Mouse (Mus musculus) hindbrain, embryonic 12.5 days (tissue): ENCODE measurements around the gene Cyp4a30b. TPM values are rescaled to one million over a fixed set of nuclear protein-coding genes. Genes with fewer than 3 reads are reported as not detected.

Experiments used
- polyA plus RNA-seq: library from polyadenylated mRNA; unstranded; fragments of >200 nt; fragmentation: Nextera tagmentation; extraction: Ambion mirVana; gene quantifications from 2 replicates; pipeline ENCODE4 v1.2.1, GENCODE M21; 2016

The Cyp4a30b gene
- polyA plus RNA-seq, 1 experiment from 2014 or later: not detected

Other genes with a start within 250 kb of the Cyp4a30b start
- not detected in 2 replicates for gene Cyp4a29, start 210.5 kb upstream of the Cyp4a30b start, polyA plus RNA-seq
- gene Cyp4a12a, start 153.6 kb upstream of the Cyp4a30b start, polyA plus RNA-seq: not detected in 2 replicates
- gene Cyp4a12b, start 41.0 kb upstream of the Cyp4a30b start, polyA plus RNA-seq: not detected in 2 replicates
- 0.09 TPM in 1 of 2 replicates, not detected in the other for gene Cyp4a14, start 43.5 kb downstream of the Cyp4a30b start, polyA plus RNA-seq
- gene Cyp4a10, start 65.7 kb downstream of the Cyp4a30b start, polyA plus RNA-seq: not detected in 2 replicates
- gene Cyp4a31, start 111.0 kb downstream of the Cyp4a30b start, polyA plus RNA-seq: not detected in 2 replicates
- gene Cyp4a32, start 148.4 kb downstream of the Cyp4a30b start, polyA plus RNA-seq: not detected in 2 replicates
- gene Cyp4b1, start 195.1 kb downstream of the Cyp4a30b start, polyA plus RNA-seq: 0.12 and 0.36 TPM in 2 replicates